Mouse (Mus musculus) midbrain, embryonic 13.5 days (tissue): ENCODE measurements around the gene 1700102P08Rik. TPM values are rescaled to one million over a fixed set of nuclear protein-coding genes. Genes with fewer than 3 reads are reported as not detected.
A peak's percentile ranks its signal among the peaks of the same experiment; 100 is the strongest.

ENCODE experiments used
- ATAC-seq: fragments of 200-750 bp; cut with Nextera tagmentation; 2 replicates; pipeline ENCODE4 v1.8.0; 2017; ENCODE audit warnings: mild to moderate bottlenecking, moderate TSS enrichment, moderate library complexity
- H3K27ac ChIP-seq: fragments of 300-500 bp; sonication (generic); 2 replicates; pipeline ENCODE4 v1.5.1; 2015; ENCODE audit warnings: inconsistent platforms, mild to moderate bottlenecking, moderate library complexity
- H3K27me3 ChIP-seq: fragments of 300-500 bp; sonication (generic); 2 replicates; pipeline ENCODE4 v1.6.1; 2015; ENCODE audit warnings: mild to moderate bottlenecking, inconsistent platforms
- H3K36me3 ChIP-seq: fragments of 300-500 bp; sonication (generic); 2 replicates; pipeline ENCODE4 v1.6.1; 2015; ENCODE audit warnings: mild to moderate bottlenecking, inconsistent platforms
- H3K4me1 ChIP-seq: fragments of 300-500 bp; sonication (generic); replicated peaks from 2 replicates; pipeline ENCODE4 v1.6.1; 2015; ENCODE audit warnings: inconsistent platforms
- H3K4me2 ChIP-seq: fragments of 300-500 bp; sonication (generic); replicated peaks from 2 replicates; pipeline ENCODE4 v1.6.1; 2015; ENCODE audit warnings: moderate library complexity, mild to moderate bottlenecking, inconsistent platforms
- H3K4me3 ChIP-seq: fragments of 300-500 bp; sonication (generic); replicated peaks from 2 replicates; pipeline ENCODE4 v1.5.1; 2015; ENCODE audit warnings: mild to moderate bottlenecking, inconsistent platforms
- H3K9ac ChIP-seq: fragments of 300-500 bp; sonication (generic); replicated peaks from 2 replicates; pipeline ENCODE4 v1.6.1; 2015; ENCODE audit warnings: mild to moderate bottlenecking, inconsistent platforms
- H3K9me3 ChIP-seq: fragments of 300-500 bp; sonication (generic); 2 replicates; pipeline ENCODE4 v1.6.1; 2016; ENCODE audit warnings: mild to moderate bottlenecking, inconsistent platforms
- whole genome bisulfite sequencing: fragments of 180-500 bp; shearing (Covaris S2); methylation state at CpG from one replicate; pipeline ENCODE4 v1.1.7; 2015; 5-methylcytosine and 5-hydroxymethylcytosine counted together
- polyA plus RNA-seq: library from polyadenylated mRNA; unstranded; fragments of >200 nt; fragmentation: Nextera tagmentation; extraction: Ambion mirVana; gene quantifications from 2 replicates; pipeline ENCODE4 v1.2.1, GENCODE M21; 2015

The 1700102P08Rik gene
- 2.1 and 2.2 TPM in 2 replicates for polyA plus RNA-seq

GRCm38 (mm10) chr9:108392676-108393075 lies at the start of gene 1700102P08Rik:
Gene 1700102P08Rik (plus strand): TSS chr9:108392805.
- no peaks in the 10 kb centered on the region for H3K4me1 ChIP-seq
- H3K4me2 ChIP-seq = no peak within 1 kb of the TSS
- no peaks in the 10 kb centered on the region for H3K27me3 ChIP-seq
- no peaks in the 10 kb centered on the region for H3K9me3 ChIP-seq
- H3K4me3 ChIP-seq = no peak within 1 kb of the TSS
- ATAC-seq = no peak
- peaks cover 75% of the 10 kb centered on the region for H3K36me3 ChIP-seq
- no peak within 1 kb of the TSS for H3K27ac ChIP-seq
- WGBS = 48% methylated on average over 18 of the region's 18 CpGs
- H3K9ac ChIP-seq = no peak within 1 kb of the TSS

GRCm38 (mm10) chr9:108343331-108343730 lies 49.3 kb upstream of the 1700102P08Rik start:
- H3K4me1 ChIP-seq = peaks cover 38% of the 10 kb centered on the region
- no peak overlapping the region for H3K27ac ChIP-seq
- no peak for ATAC-seq
- no peak overlapping the region for H3K4me2 ChIP-seq
- no peak overlapping the region for H3K9ac ChIP-seq
- no peaks in the 10 kb centered on the region for H3K27me3 ChIP-seq
- no peak overlapping the region for H3K4me3 ChIP-seq
- no peaks in the 10 kb centered on the region for H3K9me3 ChIP-seq
- no peaks in the 10 kb centered on the region for H3K36me3 ChIP-seq
- 83% methylated on average over 3 of the region's 3 CpGs for WGBS

GRCm38 (mm10) chr9:108343835-108344234 lies 48.8 kb upstream of the 1700102P08Rik start:
- H3K4me1 ChIP-seq = peaks cover 38% of the 10 kb centered on the region
- H3K27ac ChIP-seq = no peak overlapping the region
- no peaks in the 10 kb centered on the region for H3K9me3 ChIP-seq
- no peak overlapping the region for H3K4me3 ChIP-seq
- WGBS = 95% methylated on average over 1 of the region's 1 CpGs
- no peak overlapping the region for H3K4me2 ChIP-seq
- H3K36me3 ChIP-seq = no peaks in the 10 kb centered on the region
- no peak overlapping the region for H3K9ac ChIP-seq
- ATAC-seq = no peak
- H3K27me3 ChIP-seq = no peaks in the 10 kb centered on the region

- 85% methylated on average over 4 of the region's 4 CpGs for WGBS
- ATAC-seq = no peak
- H3K4me1 ChIP-seq = peaks cover 43% of the 10 kb centered on the region
- H3K9ac ChIP-seq = no peak overlapping the region
- no peak overlapping the region for H3K27ac ChIP-seq
- no peak overlapping the region for H3K4me2 ChIP-seq
- H3K36me3 ChIP-seq = no peaks in the 10 kb centered on the region
- H3K27me3 ChIP-seq = no peaks in the 10 kb centered on the region
- H3K4me3 ChIP-seq = no peak overlapping the region
- no peaks in the 10 kb centered on the region for H3K9me3 ChIP-seq
Measured at GRCm38 (mm10) chr9:108344471-108344870, 48.1 kb upstream of the 1700102P08Rik start.

- H3K36me3 ChIP-seq = peaks cover 24% of the 10 kb centered on the region
- 4% methylated on average over 11 of the region's 11 CpGs for WGBS
- no peak for ATAC-seq
Measured at GRCm38 (mm10) chr9:108347024-108347423, 45.6 kb upstream of the 1700102P08Rik start.

GRCm38 (mm10) chr9:108347540-108348289 lies 44.9 kb upstream of the 1700102P08Rik start, which contains the start of gene Usp4:
Gene Usp4 (plus strand): TSS chr9:108347853.
- Histone ChIP-seq H3K4me1 (peaks cover 30% of the 10 kb centered on the region), H3K4me2 (peak within 1 kb of the TSS; percentile 75), H3K36me3 (peaks cover 30% of the 10 kb centered on the region), H3K9me3 (no peaks in the 10 kb centered on the region), H3K4me3 (peak within 1 kb of the TSS; percentile 75), H3K27me3 (no peaks in the 10 kb centered on the region), H3K27ac (peak within 1 kb of the TSS; percentile 98), H3K9ac (peak within 1 kb of the TSS; percentile 86)
- peak; percentile 98 for ATAC-seq
- under 1% methylated on average over 63 of the region's 75 CpGs for WGBS

More at GRCm38 (mm10) chr9:108347024-108347423, 45.6 kb upstream of the 1700102P08Rik start:
- Histone ChIP-seq H3K27me3 (no peaks in the 10 kb centered on the region), H3K4me1 (peaks cover 30% of the 10 kb centered on the region), H3K4me2 (peak overlapping the region; percentile 75), H3K9me3 (no peaks in the 10 kb centered on the region), H3K4me3 (peak overlapping the region; percentile 75), H3K27ac (peak overlapping the region; percentile 98), H3K9ac (peak overlapping the region; percentile 86)

- Histone ChIP-seq H3K9me3 (no peaks in the 10 kb centered on the region), H3K9ac (peak overlapping the region; percentile 86), H3K4me1 (peaks cover 30% of the 10 kb centered on the region), H3K4me2 (peak overlapping the region; percentile 75), H3K4me3 (peak overlapping the region; percentile 75), H3K36me3 (peaks cover 36% of the 10 kb centered on the region), H3K27me3 (no peaks in the 10 kb centered on the region), H3K27ac (peak overlapping the region; percentile 98)
- WGBS = 9% methylated on average over 14 of the region's 14 CpGs
- ATAC-seq = no peak
Measured at GRCm38 (mm10) chr9:108348290-108348680, 44.3 kb upstream of the 1700102P08Rik start.

GRCm38 (mm10) chr9:108349727-108350126 lies 42.9 kb upstream of the 1700102P08Rik start:
- H3K4me1 ChIP-seq = peaks cover 30% of the 10 kb centered on the region
- H3K36me3 ChIP-seq = peaks cover 51% of the 10 kb centered on the region
- ATAC-seq = no peak
- no peak overlapping the region for H3K27ac ChIP-seq
- H3K4me3 ChIP-seq = no peak overlapping the region
- 0 out of 2 replicates have a peak overlapping the region, but pooled peaks have one; percentile 75 for H3K4me2 ChIP-seq
- 92% methylated on average over 4 of the region's 4 CpGs for WGBS
- no peaks in the 10 kb centered on the region for H3K27me3 ChIP-seq
- no peaks in the 10 kb centered on the region for H3K9me3 ChIP-seq
- no peak overlapping the region for H3K9ac ChIP-seq

GRCm38 (mm10) chr9:108378234-108378633 lies 14.4 kb upstream of the 1700102P08Rik start:
- 93% methylated on average over 9 of the region's 9 CpGs for WGBS
- Histone ChIP-seq H3K4me3 (no peak overlapping the region), H3K9ac (no peak overlapping the region), H3K27ac (no peak overlapping the region), H3K4me1 (no peaks in the 10 kb centered on the region), H3K36me3 (peaks cover 95% of the 10 kb centered on the region), H3K4me2 (no peak overlapping the region), H3K27me3 (no peaks in the 10 kb centered on the region), H3K9me3 (no peaks in the 10 kb centered on the region)
- ATAC-seq = no peak

- Histone ChIP-seq H3K4me1 (no peaks in the 10 kb centered on the region), H3K9me3 (no peaks in the 10 kb centered on the region), H3K9ac (no peak overlapping the region), H3K4me2 (no peak overlapping the region), H3K27me3 (no peaks in the 10 kb centered on the region), H3K4me3 (no peak overlapping the region), H3K36me3 (peaks cover 95% of the 10 kb centered on the region), H3K27ac (no peak overlapping the region)
- ATAC-seq = no peak
- WGBS = 95% methylated on average over 5 of the region's 5 CpGs
Measured at GRCm38 (mm10) chr9:108378736-108379135, 13.9 kb upstream of the 1700102P08Rik start.

- Histone ChIP-seq H3K27ac (no peak overlapping the region), H3K4me2 (no peak overlapping the region), H3K9me3 (no peaks in the 10 kb centered on the region), H3K27me3 (no peaks in the 10 kb centered on the region), H3K9ac (no peak overlapping the region), H3K4me3 (no peak overlapping the region), H3K36me3 (peaks cover 95% of the 10 kb centered on the region), H3K4me1 (no peaks in the 10 kb centered on the region)
- WGBS = 93% methylated on average over 4 of the region's 4 CpGs
- no peak for ATAC-seq
Measured at GRCm38 (mm10) chr9:108379294-108379693, 13.3 kb upstream of the 1700102P08Rik start.

- 96% methylated on average over 9 of the region's 9 CpGs for WGBS
- no peak overlapping the region for H3K4me2 ChIP-seq
- no peaks in the 10 kb centered on the region for H3K27me3 ChIP-seq
- H3K9me3 ChIP-seq = no peaks in the 10 kb centered on the region
- no peak overlapping the region for H3K9ac ChIP-seq
- ATAC-seq = no peak
- H3K36me3 ChIP-seq = peaks cover 96% of the 10 kb centered on the region
- no peaks in the 10 kb centered on the region for H3K4me1 ChIP-seq
- H3K4me3 ChIP-seq = no peak overlapping the region
- no peak overlapping the region for H3K27ac ChIP-seq
Measured at GRCm38 (mm10) chr9:108381382-108381781, 11.2 kb upstream of the 1700102P08Rik start.
